Mouse (Mus musculus): ENCODE measurements at regions not wholly inside any gene's neighbourhood (a gene's known extent, or its start where the extent isn't known, plus 50 kb on each side); places are given as distances from the start of the nearest gene placed in this dataset.

DNA sequence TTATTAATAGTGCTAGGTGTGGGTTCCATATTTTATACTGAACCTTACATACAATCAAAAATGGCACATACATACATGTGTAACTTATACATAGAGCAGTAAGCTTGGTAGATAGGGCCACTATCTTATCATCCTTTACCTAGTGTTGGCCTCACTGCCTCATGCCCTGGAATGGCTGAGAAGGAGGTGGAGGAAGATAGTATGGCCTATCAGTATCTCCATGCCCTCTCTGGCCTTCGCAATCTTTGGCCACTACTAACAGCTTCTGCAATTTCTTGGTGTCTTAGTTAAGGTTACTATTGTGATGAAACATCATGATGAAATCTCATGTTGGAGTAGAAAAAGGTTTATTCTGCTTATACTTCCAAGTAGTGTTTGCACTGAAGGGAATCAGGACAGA is 265.4 kb upstream of the Meox2 start:
- no peak overlapping the region for H3K4me3 ChIP-seq (replicated peaks)
- H3K27me3 ChIP-seq: no peaks in the 10 kb centered on the region
- H3K9me3 ChIP-seq: no peaks in the 10 kb centered on the region
- no peak overlapping the region for H3K27ac ChIP-seq
- no peaks in the 10 kb centered on the region for H3K36me3 ChIP-seq
- WGBS: 93% methylated on average over 1 of the region's 1 CpGs
- H3K9ac ChIP-seq (replicated peaks): no peak overlapping the region
- H3K4me2 ChIP-seq (replicated peaks): no peak overlapping the region
- no peak for ATAC-seq
- no peaks in the 10 kb centered on the region for H3K4me1 ChIP-seq (replicated peaks)

DNA sequence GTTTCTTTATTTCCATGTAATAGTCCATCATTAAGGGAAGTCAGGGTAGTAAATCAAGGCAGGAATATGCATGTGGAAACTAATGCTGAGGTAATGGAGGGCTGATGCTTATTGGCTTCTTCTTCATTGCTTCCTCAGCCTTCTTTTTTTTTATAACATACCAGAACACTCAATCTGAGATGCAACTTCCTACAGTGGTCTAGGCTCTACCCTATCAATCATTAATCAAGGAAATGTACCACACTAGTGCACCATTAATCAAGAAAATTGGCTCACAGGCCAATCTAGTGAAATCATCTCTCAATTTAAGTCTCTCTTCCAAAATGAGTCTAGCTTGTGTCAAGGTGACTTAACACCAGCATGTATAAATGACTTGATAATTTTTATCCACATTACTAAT is 263.2 kb upstream of the Meox2 start:
- no peaks in the 10 kb centered on the region for H3K36me3 ChIP-seq
- ATAC-seq: no peak

GRCm38 (mm10) chr12:36849086-36849485 is 259.3 kb upstream of the Meox2 start:
- no peaks in the 10 kb centered on the region for H3K36me3 ChIP-seq
- H3K9ac ChIP-seq (replicated peaks): no peak overlapping the region
- 94% methylated on average over 2 of the region's 2 CpGs for WGBS
- no peak for ATAC-seq
- H3K4me3 ChIP-seq (replicated peaks): no peak overlapping the region
- no peak overlapping the region for H3K4me2 ChIP-seq (replicated peaks)
- H3K27me3 ChIP-seq: no peaks in the 10 kb centered on the region
- no peaks in the 10 kb centered on the region for H3K4me1 ChIP-seq (replicated peaks)
- H3K9me3 ChIP-seq: no peaks in the 10 kb centered on the region
- no peak overlapping the region for H3K27ac ChIP-seq

More for the DNA sequence above, 263.2 kb upstream of the Meox2 start:
- H3K4me1 ChIP-seq (replicated peaks): no peaks in the 10 kb centered on the region
- no peaks in the 10 kb centered on the region for H3K27me3 ChIP-seq
- no peak overlapping the region for H3K4me3 ChIP-seq (replicated peaks)
- no peak overlapping the region for H3K4me2 ChIP-seq (replicated peaks)
- H3K9me3 ChIP-seq: no peaks in the 10 kb centered on the region
- H3K27ac ChIP-seq: no peak overlapping the region
- H3K9ac ChIP-seq (replicated peaks): no peak overlapping the region

- Histone ChIP-seq H3K27ac (no peak overlapping the region), H3K27me3 (no peaks in the 10 kb centered on the region), H3K4me2 (replicated peaks) (no peak overlapping the region), H3K4me3 (replicated peaks) (no peak overlapping the region), H3K4me1 (replicated peaks) (no peaks in the 10 kb centered on the region), H3K9me3 (no peaks in the 10 kb centered on the region), H3K9ac (replicated peaks) (no peak overlapping the region), H3K36me3 (no peaks in the 10 kb centered on the region)
- ATAC-seq: no peak
- 87% methylated on average over 7 of the region's 7 CpGs for WGBS
These were observed 245.2 kb upstream of the Meox2 start for GRCm38 (mm10) chr12:36863113-36863512.

DNA sequence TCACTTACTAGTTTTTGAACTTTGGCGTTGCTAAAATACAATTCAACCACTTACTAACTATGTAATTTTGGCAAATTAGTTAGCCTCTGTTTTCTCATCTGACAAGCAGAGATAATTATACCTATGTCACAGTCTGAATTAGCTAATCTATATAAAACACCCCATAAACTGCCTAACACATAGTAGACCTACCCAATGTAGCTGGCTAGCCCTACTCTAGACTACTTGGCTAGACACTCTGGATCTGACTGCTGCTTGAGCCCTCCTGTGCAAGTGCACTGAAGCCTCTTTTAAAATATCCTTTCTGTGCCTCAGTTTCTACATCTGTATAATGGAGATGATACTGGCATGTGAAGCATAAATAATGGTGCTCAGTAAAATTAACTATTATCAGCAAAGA is 227.6 kb upstream of the Meox2 start:
- Histone ChIP-seq H3K36me3 (no peaks in the 10 kb centered on the region), H3K4me3 (replicated peaks) (no peak overlapping the region), H3K9me3 (no peaks in the 10 kb centered on the region), H3K27ac (no peak overlapping the region), H3K9ac (replicated peaks) (no peak overlapping the region), H3K27me3 (no peaks in the 10 kb centered on the region), H3K4me1 (replicated peaks) (no peaks in the 10 kb centered on the region), H3K4me2 (replicated peaks) (no peak overlapping the region)
- no peak for ATAC-seq
- 98% methylated on average over 1 of the region's 1 CpGs for WGBS

DNA sequence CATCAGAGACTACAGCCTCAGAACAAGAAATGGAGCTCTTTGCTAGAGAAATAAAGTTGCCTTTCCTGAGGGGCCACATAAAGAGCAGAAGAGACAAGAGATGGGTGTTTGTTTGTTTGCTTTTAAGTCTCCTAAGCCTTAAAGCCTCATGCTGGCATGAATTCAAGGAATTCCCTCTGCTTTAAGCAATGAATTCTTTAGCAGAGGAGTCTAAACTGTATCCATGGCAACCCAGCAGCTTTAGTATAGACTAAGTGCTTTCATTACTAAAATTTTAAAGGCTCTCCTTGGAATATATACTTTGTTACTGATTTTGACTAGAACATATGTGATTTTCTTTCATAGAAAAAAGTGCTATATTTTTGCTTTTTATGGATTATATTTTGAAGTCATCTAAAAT is 195.0 kb upstream of the Meox2 start:
- Histone ChIP-seq H3K27me3 (no peaks in the 10 kb centered on the region), H3K4me2 (replicated peaks) (no peak overlapping the region), H3K9ac (replicated peaks) (no peak overlapping the region), H3K4me1 (replicated peaks) (peaks cover 13% of the 10 kb centered on the region; the same call in 1 of the 2 replicates), H3K36me3 (no peaks in the 10 kb centered on the region), H3K27ac (no peak overlapping the region), H3K9me3 (no peaks in the 10 kb centered on the region), H3K4me3 (replicated peaks) (no peak overlapping the region)
- ATAC-seq: peak; percentile 72; the same call in 1 of the 2 replicates

DNA sequence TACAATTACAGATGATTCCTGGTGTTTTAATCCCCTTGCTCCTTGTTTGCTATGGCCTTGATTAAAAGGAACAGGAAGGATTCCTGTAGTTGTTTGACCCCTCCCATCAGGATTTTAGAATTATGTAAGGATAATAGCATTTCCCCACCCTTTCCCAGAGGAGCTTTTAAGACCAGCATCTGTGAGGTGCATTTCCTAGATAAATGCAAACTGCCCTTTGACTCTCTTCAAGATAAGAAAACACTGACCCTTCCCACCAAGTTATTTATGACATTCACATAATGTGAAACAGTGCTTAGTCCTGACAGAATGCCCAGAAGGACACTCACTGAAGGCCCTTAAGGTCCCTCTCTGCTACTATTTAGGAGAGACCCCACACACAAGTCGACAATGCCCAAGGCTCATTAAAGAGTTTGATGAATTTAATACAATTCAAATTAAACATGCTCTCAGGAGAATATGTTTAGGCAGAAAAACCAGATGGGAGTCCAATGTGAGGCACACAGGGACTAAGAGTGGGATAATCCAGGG is 190.7 kb upstream of the Meox2 start:
- Histone ChIP-seq H3K4me1 (replicated peaks) (peaks cover 15% of the 10 kb centered on the region; the same call in 1 of the 2 replicates), H3K27me3 (no peaks in the 10 kb centered on the region), H3K9ac (replicated peaks) (no peak overlapping the region), H3K4me3 (replicated peaks) (no peak overlapping the region), H3K36me3 (no peaks in the 10 kb centered on the region), H3K9me3 (no peaks in the 10 kb centered on the region), H3K27ac (no peak overlapping the region), H3K4me2 (replicated peaks) (no peak overlapping the region)
- 23% methylated on average over 1 of the region's 1 CpGs for WGBS
- peak; percentile 24; the same call in 1 of the 2 replicates for ATAC-seq

DNA sequence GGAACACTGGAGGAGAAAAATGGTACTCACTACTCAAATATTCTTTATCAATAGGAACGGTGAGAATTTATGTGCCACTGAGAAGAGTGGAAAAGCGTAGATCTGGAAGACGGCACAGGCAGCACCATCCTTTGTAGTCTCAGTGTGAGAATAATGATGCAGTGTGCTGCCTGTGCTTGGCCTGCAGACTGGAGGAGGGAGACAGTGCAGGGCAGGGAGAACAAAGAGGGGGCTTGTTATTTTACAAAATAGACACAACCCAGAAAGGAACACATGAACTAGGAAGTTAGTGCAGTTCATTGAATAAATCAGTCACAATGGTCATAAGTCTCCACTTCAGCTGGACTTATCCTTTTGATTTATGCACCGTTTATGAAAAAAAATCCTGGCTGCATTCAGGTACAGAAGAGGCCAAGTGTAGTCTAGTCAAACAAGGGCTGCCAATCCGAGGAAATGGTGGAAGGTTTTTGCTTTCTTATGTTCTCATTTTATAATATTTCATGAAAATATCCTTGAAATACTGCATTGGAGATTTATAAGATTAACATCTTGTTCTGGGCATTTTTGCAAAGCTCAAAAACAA is 190.0 kb upstream of the Meox2 start:
- 23% methylated on average over 5 of the region's 5 CpGs for WGBS
- H3K27ac ChIP-seq: peak overlapping the region; percentile 59
- no peaks in the 10 kb centered on the region for H3K27me3 ChIP-seq
- no peak overlapping the region for H3K4me2 ChIP-seq (replicated peaks)
- H3K4me1 ChIP-seq (replicated peaks): peaks cover 12% of the 10 kb centered on the region; the same call in 1 of the 2 replicates
- no peaks in the 10 kb centered on the region for H3K9me3 ChIP-seq
- no peak overlapping the region for H3K9ac ChIP-seq (replicated peaks)
- peak; percentile 97 for ATAC-seq
- no peaks in the 10 kb centered on the region for H3K36me3 ChIP-seq
- no peak overlapping the region for H3K4me3 ChIP-seq (replicated peaks)

DNA sequence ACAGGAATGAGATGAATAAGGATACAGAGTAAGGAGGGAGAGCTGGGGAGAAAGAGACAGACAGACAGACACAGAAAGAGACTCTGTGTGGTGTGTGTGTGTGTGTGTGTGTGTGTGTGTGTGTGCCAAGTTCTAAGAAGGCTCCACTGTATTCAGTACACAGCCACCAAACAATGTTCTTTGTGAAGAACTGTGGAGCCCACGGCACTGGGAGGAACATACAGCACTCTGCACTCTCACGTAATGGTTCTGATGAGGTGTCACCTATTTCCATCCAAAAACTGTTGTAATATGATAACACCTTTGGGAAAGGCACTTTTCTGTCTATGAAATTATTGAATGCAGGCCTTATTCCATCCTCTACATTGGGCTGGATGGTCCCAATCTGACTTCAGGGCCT is 184.8 kb upstream of the Meox2 start:
- 92% methylated on average over 2 of the region's 2 CpGs for WGBS
- no peaks in the 10 kb centered on the region for H3K9me3 ChIP-seq
- H3K36me3 ChIP-seq: no peaks in the 10 kb centered on the region
- ATAC-seq: no peak
- H3K4me1 ChIP-seq (replicated peaks): no peaks in the 10 kb centered on the region; the same call in 1 of the 2 replicates
- H3K27ac ChIP-seq: no peak overlapping the region
- no peak overlapping the region for H3K9ac ChIP-seq (replicated peaks)
- H3K4me3 ChIP-seq (replicated peaks): no peak overlapping the region
- H3K4me2 ChIP-seq (replicated peaks): no peak overlapping the region
- H3K27me3 ChIP-seq: no peaks in the 10 kb centered on the region

DNA sequence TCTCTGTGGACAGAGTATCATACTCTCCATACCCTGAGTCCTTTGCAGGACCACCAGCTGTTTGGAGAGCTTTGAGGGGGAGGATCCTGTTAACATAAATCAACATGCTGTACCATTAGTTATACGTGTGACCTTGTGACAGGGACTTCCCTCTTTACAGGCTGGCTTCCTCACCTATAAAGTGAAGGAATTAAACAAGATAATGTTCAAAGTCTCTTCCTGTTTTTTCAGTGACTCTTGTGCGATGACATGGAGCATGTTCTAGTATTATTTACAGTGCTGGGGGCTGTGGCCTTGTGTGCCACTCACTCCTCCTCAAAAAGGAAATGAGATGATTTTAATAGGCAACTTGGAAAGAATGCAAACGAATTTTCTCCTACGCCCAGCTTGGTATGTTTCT is 182.1 kb upstream of the Meox2 start:
- 67% methylated on average over 4 of the region's 4 CpGs for WGBS
- H3K9ac ChIP-seq (replicated peaks): no peak overlapping the region
- ATAC-seq: no peak

GRCm38 (mm10) chr12:36933118-36933610 is 175.2 kb upstream of the Meox2 start:
- Histone ChIP-seq H3K4me2 (replicated peaks) (no peak overlapping the region), H3K4me3 (replicated peaks) (no peak overlapping the region), H3K9ac (replicated peaks) (no peak overlapping the region), H3K27ac (no peak overlapping the region), H3K4me1 (replicated peaks) (peaks cover 5% of the 10 kb centered on the region), H3K27me3 (no peaks in the 10 kb centered on the region), H3K36me3 (no peaks in the 10 kb centered on the region), H3K9me3 (no peaks in the 10 kb centered on the region)
- ATAC-seq: peak; percentile 67
- WGBS: 3% methylated on average over 6 of the region's 6 CpGs

More for the DNA sequence above, 182.1 kb upstream of the Meox2 start:
- Histone ChIP-seq H3K27ac (no peak overlapping the region), H3K27me3 (no peaks in the 10 kb centered on the region), H3K4me2 (replicated peaks) (no peak overlapping the region), H3K4me3 (replicated peaks) (no peak overlapping the region), H3K4me1 (replicated peaks) (no peaks in the 10 kb centered on the region), H3K9me3 (no peaks in the 10 kb centered on the region), H3K36me3 (no peaks in the 10 kb centered on the region)

- no peak overlapping the region for H3K4me3 ChIP-seq (replicated peaks)
- H3K27ac ChIP-seq: no peak overlapping the region
- no peaks in the 10 kb centered on the region for H3K9me3 ChIP-seq
- no peaks in the 10 kb centered on the region for H3K36me3 ChIP-seq
- H3K4me1 ChIP-seq (replicated peaks): no peaks in the 10 kb centered on the region
- no peak for ATAC-seq
- 97% methylated on average over 1 of the region's 1 CpGs for WGBS
- H3K9ac ChIP-seq (replicated peaks): no peak overlapping the region
- no peaks in the 10 kb centered on the region for H3K27me3 ChIP-seq
- no peak overlapping the region for H3K4me2 ChIP-seq (replicated peaks)
These were observed 164.4 kb upstream of the Meox2 start for GRCm38 (mm10) chr12:36943903-36944302.

GRCm38 (mm10) chr12:36945964-36946363 is 162.4 kb upstream of the Meox2 start:
- no peaks in the 10 kb centered on the region for H3K36me3 ChIP-seq
- WGBS: 33% methylated on average over 1 of the region's 1 CpGs
- no peak overlapping the region for H3K9ac ChIP-seq (replicated peaks)
- H3K4me2 ChIP-seq (replicated peaks): no peak overlapping the region
- no peak for ATAC-seq
- no peaks in the 10 kb centered on the region for H3K9me3 ChIP-seq
- H3K27ac ChIP-seq: no peak overlapping the region
- no peaks in the 10 kb centered on the region for H3K27me3 ChIP-seq
- H3K4me3 ChIP-seq (replicated peaks): no peak overlapping the region
- no peaks in the 10 kb centered on the region for H3K4me1 ChIP-seq (replicated peaks)
